Mouse (Mus musculus) hindbrain, embryonic 10.5 days (tissue): ENCODE measurements around the gene Susd1. TPM values are rescaled to one million over a fixed set of nuclear protein-coding genes. Genes with fewer than 3 reads are reported as not detected.
A peak's percentile ranks its signal among the peaks of the same experiment; 100 is the strongest.

ENCODE experiments used
- DNase-seq: peaks from one replicate; pipeline ENCODE4 v3.0.0-alpha.2; 2017; ENCODE audit warnings: low spot score
- H3K27ac ChIP-seq: fragments of 300-500 bp; sonication (generic); 2 replicates; pipeline ENCODE4 v1.5.1; 2016; ENCODE audit warnings: mild to moderate bottlenecking, moderate library complexity
- H3K27me3 ChIP-seq: fragments of 300-500 bp; sonication (generic); 2 replicates; pipeline ENCODE4 v1.6.1; 2016; ENCODE audit warnings: mild to moderate bottlenecking; ENCODE audit not compliant: poor library complexity, insufficient read depth, severe bottlenecking
- H3K36me3 ChIP-seq: fragments of 300-500 bp; sonication (generic); 2 replicates; pipeline ENCODE4 v1.6.1; 2016; ENCODE audit warnings: mild to moderate bottlenecking, moderate library complexity
- H3K4me1 ChIP-seq: fragments of 300-500 bp; sonication (generic); replicated peaks from 2 replicates; pipeline ENCODE4 v1.6.1; 2016; ENCODE audit warnings: mild to moderate bottlenecking
- H3K4me3 ChIP-seq: fragments of 300-500 bp; sonication (generic); 2 replicates; pipeline ENCODE4 v1.5.1; 2016; ENCODE audit warnings: mild to moderate bottlenecking, moderate library complexity
- H3K9me3 ChIP-seq: fragments of 300-500 bp; sonication (generic); 2 replicates; pipeline ENCODE4 v1.6.1; 2016; ENCODE audit warnings: mild to moderate bottlenecking, moderate library complexity
- WGBS: fragments of 180-500 bp; shearing (Covaris S2); methylation state at CpG from one replicate; pipeline ENCODE4 v1.1.7; 2016; 5-methylcytosine and 5-hydroxymethylcytosine counted together
- polyA plus RNA-seq: library from polyadenylated mRNA; unstranded; fragments of >200 nt; fragmentation: Nextera tagmentation; extraction: Ambion mirVana; gene quantifications from 2 replicates; pipeline ENCODE4 v1.2.1, GENCODE M21; 2016

The Susd1 gene
- polyA plus RNA-seq, 1 experiment from 2014 or later: 2.0 TPM

DNA sequence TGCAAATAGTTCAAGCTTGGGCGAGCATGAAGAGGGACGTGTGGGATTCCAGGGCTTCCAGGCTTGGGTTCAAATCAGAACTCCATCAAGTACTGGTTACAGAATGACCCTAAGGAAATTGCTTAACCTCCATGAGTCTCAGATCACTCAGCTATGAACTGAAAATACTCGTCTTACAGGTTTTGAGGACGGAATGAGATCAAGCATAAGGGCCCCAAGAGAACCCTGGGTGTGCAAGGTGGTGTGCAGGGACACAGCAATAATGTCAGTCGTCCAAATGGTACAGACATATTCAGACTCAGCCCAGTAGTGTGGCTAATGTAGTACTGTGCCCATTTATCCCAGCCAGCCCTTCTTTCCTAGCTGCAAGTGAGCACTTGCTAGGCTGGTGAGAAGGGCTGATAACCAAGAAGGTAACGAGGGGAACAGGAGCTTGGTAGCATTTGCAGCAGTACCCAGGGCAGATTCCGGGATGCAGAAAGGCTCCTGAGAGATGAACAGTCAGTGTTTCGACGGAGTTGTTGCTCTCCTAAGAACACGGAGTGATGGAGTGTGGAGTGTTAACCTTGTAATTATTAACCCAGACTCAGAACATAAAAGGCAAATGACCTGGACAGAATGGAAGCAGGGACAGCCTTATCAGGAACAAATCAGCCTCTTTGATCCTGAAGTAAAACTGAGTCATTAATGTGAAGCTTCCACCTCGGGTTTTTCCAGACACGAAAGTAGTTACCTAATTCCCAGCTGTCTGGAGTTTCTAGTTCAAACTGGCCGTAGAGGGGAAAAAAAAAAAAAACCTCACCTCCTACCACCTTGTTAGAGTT, 50.8 kb downstream of the Susd1 start:
- Histone ChIP-seq H3K36me3 (no peaks in the 10 kb centered on the region), H3K4me1 (peaks cover 11% of the 10 kb centered on the region), H3K27me3 (no peaks in the 10 kb centered on the region), H3K9me3 (no peaks in the 10 kb centered on the region), H3K27ac (no peak overlapping the region), H3K4me3 (no peak overlapping the region)
- no peak for DNase-seq
- WGBS: 69% methylated on average over 13 of the region's 13 CpGs

DNA sequence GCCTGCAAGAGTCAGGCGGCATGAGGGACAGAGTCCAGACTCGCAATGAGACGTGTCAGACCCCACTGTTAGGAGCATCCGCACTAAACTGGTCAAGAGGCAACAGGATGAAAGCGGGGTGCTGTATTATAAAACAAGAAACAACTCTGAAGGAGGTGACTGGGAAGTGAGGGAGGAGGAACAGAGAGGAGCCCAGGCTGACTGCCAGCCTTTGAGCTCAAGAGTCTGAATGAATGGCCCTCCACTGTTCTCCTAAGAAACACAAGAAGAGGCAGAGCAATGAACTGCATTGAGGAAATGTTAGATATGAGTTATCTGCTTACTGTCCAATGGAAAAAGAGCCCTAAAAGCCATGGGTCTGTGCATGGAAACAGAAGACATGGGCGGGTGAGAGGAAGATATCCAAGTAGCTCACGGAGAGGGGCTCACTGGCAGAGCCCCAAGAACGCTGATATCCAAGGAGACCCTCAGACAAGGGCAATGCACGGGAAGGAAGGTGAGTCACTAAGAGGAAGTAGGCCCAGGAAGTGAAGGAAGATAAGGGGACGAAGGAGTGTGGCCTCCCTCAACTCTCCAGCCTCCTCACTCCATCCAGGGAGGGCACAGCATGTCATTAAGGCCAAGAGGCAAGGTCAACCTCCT, 53.1 kb downstream of the Susd1 start:
- peaks cover 16% of the 10 kb centered on the region for H3K4me1 ChIP-seq
- H3K27me3 ChIP-seq: no peaks in the 10 kb centered on the region
- H3K4me3 ChIP-seq: no peak overlapping the region
- DNase-seq: no peak
- no peak overlapping the region for H3K27ac ChIP-seq
- no peaks in the 10 kb centered on the region for H3K9me3 ChIP-seq
- no peaks in the 10 kb centered on the region for H3K36me3 ChIP-seq
- WGBS: 92% methylated on average over 10 of the region's 10 CpGs

DNA sequence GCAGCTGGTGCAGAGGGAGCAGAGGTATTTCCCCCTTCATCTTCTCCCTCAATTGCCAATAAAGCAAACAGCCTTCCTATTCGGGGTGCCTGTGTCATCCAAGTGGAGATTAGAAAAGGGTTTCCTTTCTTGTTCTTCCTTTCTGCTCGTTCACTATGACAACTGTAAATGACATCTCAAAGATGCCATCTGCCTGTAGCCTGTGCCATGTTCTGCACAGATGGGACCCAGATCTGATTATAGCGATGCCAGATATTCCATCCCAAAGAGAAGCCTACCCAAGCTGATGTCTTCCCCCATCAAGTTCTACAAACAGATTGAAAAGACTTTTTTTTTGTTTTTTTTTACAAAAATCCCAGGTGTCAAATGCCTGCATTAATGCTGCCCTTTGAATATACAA, 54.6 kb downstream of the Susd1 start:
- H3K4me1 ChIP-seq: peaks cover 13% of the 10 kb centered on the region
- H3K27me3 ChIP-seq: no peaks in the 10 kb centered on the region
- no peaks in the 10 kb centered on the region for H3K36me3 ChIP-seq
- no peak overlapping the region for H3K4me3 ChIP-seq
- WGBS: 92% methylated on average over 3 of the region's 3 CpGs
- no peaks in the 10 kb centered on the region for H3K9me3 ChIP-seq
- DNase-seq: no peak
- H3K27ac ChIP-seq: no peak overlapping the region

DNA sequence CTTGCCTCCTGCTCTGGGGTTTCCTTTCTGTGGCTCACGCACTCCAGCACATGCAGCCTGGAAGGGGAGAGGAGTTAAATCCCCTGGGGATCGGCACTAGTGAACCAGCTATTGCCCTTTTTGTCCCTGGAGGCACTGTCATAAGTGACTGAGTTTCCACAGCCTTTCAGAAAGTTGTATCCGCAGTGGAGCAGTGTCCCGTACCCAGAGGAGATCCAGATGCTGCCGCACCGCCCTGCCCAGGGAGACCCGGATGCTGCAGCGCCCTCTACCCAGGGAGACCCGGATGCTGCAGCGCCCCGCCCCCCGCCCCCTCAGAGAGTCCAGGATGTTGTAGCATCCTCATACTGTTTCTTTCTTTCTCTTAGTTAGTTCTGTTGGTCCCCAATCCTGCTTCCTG, 56.3 kb downstream of the Susd1 start:
- Histone ChIP-seq H3K4me1 (peaks cover 5% of the 10 kb centered on the region; the same call in 1 of the 2 replicates), H3K4me3 (peak overlapping the region; percentile 34), H3K27me3 (no peaks in the 10 kb centered on the region), H3K9me3 (no peaks in the 10 kb centered on the region), H3K36me3 (no peaks in the 10 kb centered on the region), H3K27ac (no peak overlapping the region; the same call in 1 of the 2 replicates)
- DNase-seq: peak; percentile 51
- 20% methylated on average over 12 of the region's 12 CpGs for WGBS

DNA sequence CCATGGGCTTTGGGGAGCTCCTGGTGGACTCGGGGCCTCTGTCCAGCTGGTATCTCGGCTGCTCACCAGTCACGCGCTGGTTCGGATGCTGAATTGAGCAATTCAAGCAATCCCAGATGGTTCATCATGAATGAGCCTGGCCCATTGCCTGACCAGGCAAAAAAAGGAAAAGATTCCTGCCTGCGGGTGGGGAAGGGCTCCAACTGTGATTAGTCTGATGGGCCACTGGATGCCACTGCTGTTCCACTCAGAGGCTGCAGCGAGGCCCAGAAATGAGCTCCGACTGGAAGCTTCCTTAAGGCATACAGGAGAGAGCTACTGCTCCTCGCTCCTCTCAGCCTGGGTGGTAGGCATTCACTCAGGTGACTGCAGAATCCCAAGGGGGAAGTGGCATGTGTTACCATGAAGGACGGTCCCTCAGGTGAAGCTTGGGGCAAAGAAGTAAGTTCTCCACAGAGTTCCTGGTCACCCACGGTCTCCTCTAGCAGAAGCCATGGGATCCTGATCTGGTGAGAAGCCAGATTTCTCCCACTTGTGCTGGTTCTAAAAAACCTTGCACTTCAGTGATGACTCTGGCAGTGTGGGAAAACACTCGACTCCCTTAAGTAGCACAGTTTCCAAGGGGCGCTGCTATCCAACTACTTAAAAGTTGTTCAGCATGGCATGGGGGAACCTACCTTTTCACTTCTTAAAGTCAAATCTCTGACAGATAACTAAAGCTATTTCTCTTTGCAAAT, 57.3 kb downstream of the Susd1 start:
- Histone ChIP-seq H3K4me1 (peaks cover 5% of the 10 kb centered on the region; the same call in 1 of the 2 replicates), H3K4me3 (no peak overlapping the region), H3K27ac (no peak overlapping the region), H3K27me3 (no peaks in the 10 kb centered on the region), H3K36me3 (no peaks in the 10 kb centered on the region), H3K9me3 (no peaks in the 10 kb centered on the region)
- WGBS: 84% methylated on average over 13 of the region's 13 CpGs
- DNase-seq: peak; percentile 12

DNA sequence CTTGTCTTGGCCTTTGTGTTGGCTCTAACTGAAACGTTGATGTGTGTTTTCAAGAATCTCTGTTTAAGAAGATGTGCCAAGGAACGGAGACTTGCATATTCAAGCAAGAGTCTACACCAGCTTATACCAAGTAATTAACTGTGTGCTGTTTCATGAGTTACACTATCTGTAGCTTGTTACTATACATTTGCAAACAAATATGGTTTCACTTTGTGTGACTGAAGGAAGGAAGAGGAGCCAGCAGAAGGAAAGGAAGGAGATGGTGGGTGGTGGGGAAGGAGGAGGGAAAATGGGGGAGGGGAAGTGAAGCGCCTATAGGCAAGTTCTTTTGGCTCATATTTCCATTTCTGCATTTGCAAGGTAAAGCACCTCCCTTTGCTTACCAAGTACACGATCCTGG, 58.0 kb downstream of the Susd1 start:
- no peak overlapping the region for H3K4me3 ChIP-seq
- no peaks in the 10 kb centered on the region for H3K9me3 ChIP-seq
- WGBS: 90% methylated on average over 4 of the region's 4 CpGs
- H3K4me1 ChIP-seq: peaks cover 5% of the 10 kb centered on the region; the same call in 1 of the 2 replicates
- no peaks in the 10 kb centered on the region for H3K27me3 ChIP-seq
- H3K27ac ChIP-seq: no peak overlapping the region
- no peaks in the 10 kb centered on the region for H3K36me3 ChIP-seq
- DNase-seq: no peak

DNA sequence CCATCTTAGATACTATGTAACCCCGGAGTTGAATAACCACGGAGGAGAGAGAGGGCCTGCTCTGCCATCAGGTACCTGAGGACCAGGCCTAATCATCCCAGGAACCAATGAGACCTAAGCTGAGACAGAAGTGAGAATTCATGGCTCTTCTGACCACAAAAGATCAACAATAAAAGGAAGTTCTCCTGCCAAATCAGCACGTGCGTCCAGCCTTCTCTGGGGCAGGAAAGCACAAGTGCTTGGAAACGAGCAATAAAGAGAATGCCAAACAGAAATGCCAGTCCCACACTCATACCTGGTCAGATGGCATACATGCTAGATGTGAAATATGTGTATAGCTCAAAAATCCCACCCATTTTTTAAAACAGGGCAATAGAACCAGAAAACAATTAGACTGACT, 58.6 kb downstream of the Susd1 start:
- DNase-seq: no peak
- WGBS: 84% methylated on average over 5 of the region's 5 CpGs
- peaks cover 5% of the 10 kb centered on the region; the same call in 1 of the 2 replicates for H3K4me1 ChIP-seq
- no peaks in the 10 kb centered on the region for H3K36me3 ChIP-seq
- H3K27ac ChIP-seq: no peak overlapping the region
- no peak overlapping the region for H3K4me3 ChIP-seq
- no peaks in the 10 kb centered on the region for H3K27me3 ChIP-seq
- H3K9me3 ChIP-seq: no peaks in the 10 kb centered on the region

DNA sequence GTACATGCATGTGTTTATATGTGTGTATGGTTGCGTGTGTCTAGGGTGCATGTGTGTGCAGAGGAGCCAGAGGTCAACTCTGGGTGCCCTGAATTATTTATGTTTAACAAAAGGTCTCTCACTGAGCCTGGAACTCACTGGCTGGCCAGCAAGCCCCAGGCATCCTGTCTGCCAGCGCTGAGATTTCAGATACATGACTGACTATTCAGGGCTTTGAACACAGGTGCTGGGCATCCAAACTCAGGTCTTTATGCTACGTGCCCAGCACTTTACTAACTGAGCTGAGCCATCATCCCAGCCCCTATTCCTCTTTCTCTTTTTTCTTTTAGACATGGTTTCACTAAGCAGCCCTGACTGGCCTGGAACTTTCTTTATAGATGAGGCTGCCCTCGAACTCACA, 59.8 kb downstream of the Susd1 start:
- Histone ChIP-seq H3K36me3 (no peaks in the 10 kb centered on the region), H3K4me1 (peaks cover 5% of the 10 kb centered on the region; the same call in 1 of the 2 replicates), H3K27ac (no peak overlapping the region), H3K27me3 (no peaks in the 10 kb centered on the region), H3K9me3 (no peaks in the 10 kb centered on the region), H3K4me3 (no peak overlapping the region)
- DNase-seq: no peak
- 83% methylated on average over 4 of the region's 4 CpGs for WGBS

DNA sequence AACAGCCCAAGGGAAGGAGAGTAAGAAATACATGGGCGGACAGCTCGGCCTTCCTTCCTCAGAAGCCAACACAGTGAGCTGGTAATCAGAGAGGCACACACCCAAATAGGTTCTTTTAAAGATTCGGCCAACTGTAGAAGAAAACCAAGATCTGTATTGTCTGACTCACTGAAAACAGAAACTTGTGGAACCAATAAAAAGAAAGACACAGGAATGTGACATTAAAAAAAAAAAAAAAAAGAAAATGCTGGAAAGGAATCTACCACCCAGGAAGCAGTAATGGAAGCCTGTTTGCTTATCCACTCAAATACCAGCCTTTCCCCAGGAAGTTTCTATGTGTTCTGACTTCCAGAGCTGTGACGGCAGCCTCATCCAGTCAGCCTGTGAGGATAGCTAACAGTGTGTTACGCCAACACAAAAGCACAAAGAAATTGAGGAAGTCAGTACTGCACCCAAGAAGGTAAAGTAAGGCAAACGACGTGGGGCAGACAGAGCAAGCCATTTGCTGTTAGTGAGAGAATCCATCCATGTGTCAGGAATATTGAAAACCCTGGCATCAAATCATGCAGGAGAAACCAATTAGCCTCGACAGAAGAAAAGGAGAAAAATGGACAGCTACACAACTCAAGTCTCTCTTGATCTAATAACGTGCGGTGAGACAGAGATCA, 64.0 kb downstream of the Susd1 start:
- no peak for DNase-seq
- H3K36me3 ChIP-seq: no peaks in the 10 kb centered on the region
- no peak overlapping the region for H3K27ac ChIP-seq
- no peaks in the 10 kb centered on the region for H3K27me3 ChIP-seq
- 76% methylated on average over 10 of the region's 10 CpGs for WGBS
- no peaks in the 10 kb centered on the region for H3K4me1 ChIP-seq
- H3K9me3 ChIP-seq: 0 out of 2 replicates have a peak, but pooled peaks cover 3% of the 10 kb centered on the region
- no peak overlapping the region for H3K4me3 ChIP-seq

DNA sequence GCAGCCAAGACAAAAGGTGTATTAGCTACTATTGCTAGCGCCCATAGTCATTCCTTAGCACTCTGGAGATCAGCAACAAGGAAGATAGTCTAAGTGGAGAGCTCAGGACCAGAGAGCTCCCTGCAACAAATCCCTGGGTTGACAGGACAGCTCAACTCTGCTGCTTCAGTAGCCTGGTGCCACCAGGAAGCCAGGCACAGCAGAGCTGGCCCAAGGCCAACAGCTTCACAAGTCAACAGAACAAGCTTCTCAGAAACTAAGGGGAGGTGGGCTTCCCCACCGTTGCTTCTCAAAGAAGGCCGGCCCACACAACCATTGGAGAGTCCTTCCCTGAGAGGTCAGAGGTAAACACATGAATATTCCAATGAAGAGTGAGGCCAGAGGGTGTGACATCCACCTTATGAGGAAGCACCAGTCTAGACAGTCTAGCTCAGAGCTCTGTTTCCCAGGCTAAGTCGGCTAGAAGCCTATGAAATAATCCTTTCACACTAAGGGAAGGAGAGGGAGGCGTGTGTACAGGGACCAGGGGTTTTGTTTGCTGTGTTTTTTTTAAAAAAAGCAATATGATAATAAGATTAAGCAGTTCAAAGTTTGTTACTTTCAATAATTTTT, 65.8 kb downstream of the Susd1 start:
- no peak overlapping the region for H3K27ac ChIP-seq
- no peaks in the 10 kb centered on the region for H3K27me3 ChIP-seq
- no peak for DNase-seq
- no peaks in the 10 kb centered on the region for H3K4me1 ChIP-seq
- H3K4me3 ChIP-seq: no peak overlapping the region
- no peaks in the 10 kb centered on the region for H3K36me3 ChIP-seq
- 78% methylated on average over 5 of the region's 5 CpGs for WGBS
- 0 out of 2 replicates have a peak, but pooled peaks cover 3% of the 10 kb centered on the region for H3K9me3 ChIP-seq

DNA sequence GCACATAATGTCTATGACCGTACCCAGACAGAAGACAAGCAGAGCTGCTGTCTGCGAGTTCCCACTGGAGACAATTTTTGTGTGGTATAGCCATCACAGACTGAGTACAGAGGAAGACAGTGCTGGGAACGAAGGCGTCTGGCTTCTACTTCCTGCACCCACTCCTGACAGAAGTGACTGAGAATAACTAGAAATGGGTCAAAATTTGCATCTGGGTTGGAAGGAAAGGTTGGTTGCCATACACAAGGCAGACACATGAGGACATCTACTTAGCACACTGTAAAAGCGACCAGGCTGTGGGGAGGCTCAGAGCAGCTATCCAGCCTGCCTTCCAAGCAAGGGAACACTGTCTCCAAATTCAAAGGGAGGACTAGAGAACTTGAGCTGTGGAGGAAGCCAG, 66.5 kb downstream of the Susd1 start:
- Histone ChIP-seq H3K4me1 (no peaks in the 10 kb centered on the region), H3K27me3 (no peaks in the 10 kb centered on the region), H3K36me3 (no peaks in the 10 kb centered on the region), H3K27ac (no peak overlapping the region), H3K9me3 (0 out of 2 replicates have a peak, but pooled peaks cover 3% of the 10 kb centered on the region), H3K4me3 (no peak overlapping the region)
- WGBS: 97% methylated on average over 5 of the region's 5 CpGs
- DNase-seq: no peak

DNA sequence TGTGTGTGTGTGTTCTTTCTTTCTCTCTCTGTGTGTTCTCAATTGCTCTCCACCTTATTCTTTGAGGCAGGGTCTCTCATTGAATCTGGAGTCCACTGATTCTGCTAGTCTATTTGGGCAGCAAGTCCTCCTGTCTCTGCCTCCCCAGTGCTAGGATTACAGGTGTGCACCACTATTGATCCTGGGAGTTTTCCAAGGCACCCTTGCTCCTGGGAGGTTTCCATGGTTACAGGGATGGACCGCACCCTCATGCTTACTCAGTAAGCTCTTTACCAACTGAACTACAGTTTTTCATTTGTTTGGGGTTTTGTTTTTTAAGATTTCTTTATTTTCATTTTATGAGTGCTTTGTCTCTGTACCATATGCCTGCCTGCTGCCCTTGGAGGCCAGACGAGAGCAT, 68.5 kb downstream of the Susd1 start:
- 0 out of 2 replicates have a peak, but pooled peaks cover 3% of the 10 kb centered on the region for H3K9me3 ChIP-seq
- DNase-seq: no peak
- no peak overlapping the region for H3K4me3 ChIP-seq
- WGBS: 95% methylated on average over 2 of the region's 2 CpGs
- H3K27ac ChIP-seq: no peak overlapping the region
- H3K4me1 ChIP-seq: no peaks in the 10 kb centered on the region
- no peaks in the 10 kb centered on the region for H3K36me3 ChIP-seq
- H3K27me3 ChIP-seq: no peaks in the 10 kb centered on the region
